Comparison of ENCODE assay signal across 11 mouse cellular contexts in genomic region chr7:132801509-132801908, GRCm38 (mm10). TPM values are rescaled to one million over a fixed set of nuclear protein-coding genes. Genes with fewer than 3 reads are reported as not detected.
A peak's percentile ranks its signal among the peaks of the same experiment; 100 is the strongest.
DNase-seq lines count a peak whose midpoint lies in the region; ATAC-seq and TF ChIP-seq lines count a peak whose summit lies in the region.
"Had no signal": no experiment of that assay in that cellular context is flagged by ENCODE, and none has a peak within 500 bp of the region (broad histone marks: within the 10 kb centered on the region; RNA-seq: fewer than 3 reads in every experiment).

No protein-coding gene starts in this region.

- H3K4me3 ChIP-seq in kidney, embryonic 16.5 days (ENCODE audit: low read length) = no peak overlapping the region
- H3K4me3 ChIP-seq in lung, postnatal 0 days (ENCODE audit: low read depth, low read length) = no peak overlapping the region
- no peak overlapping the region for H3K4me3 ChIP-seq in liver, postnatal 0 days (ENCODE audit: low read depth, low read length)
- H3K4me3 ChIP-seq: neural tube, embryonic 13.5 days had no signal

- peaks cover 43% of the 10 kb centered on the region for H3K4me1 ChIP-seq in kidney, embryonic 16.5 days (ENCODE audit: insufficient read depth, low read length)
- H3K4me1 ChIP-seq in lung, postnatal 0 days (ENCODE audit: insufficient read depth, low read depth, low read length) = peaks cover 46% of the 10 kb centered on the region; the same call in 1 of the 2 replicates
- H3K4me1 ChIP-seq in liver, postnatal 0 days (ENCODE audit: insufficient read depth) = peaks cover 35% of the 10 kb centered on the region

- H3K9me3 ChIP-seq in kidney, embryonic 16.5 days (ENCODE audit: low read length) = no peaks in the 10 kb centered on the region
- H3K9me3 ChIP-seq in lung, postnatal 0 days (ENCODE audit: low read length) = no peaks in the 10 kb centered on the region
- no peaks in the 10 kb centered on the region for H3K9me3 ChIP-seq in liver, postnatal 0 days (ENCODE audit: low read length)
- H3K9me3 ChIP-seq: neural tube, embryonic 13.5 days had no signal

- H3K9ac ChIP-seq in kidney, embryonic 16.5 days (replicated peaks; ENCODE audit: low read length) = no peak overlapping the region
- no peak overlapping the region for H3K9ac ChIP-seq in lung, postnatal 0 days (replicated peaks; ENCODE audit: low read depth)
- H3K9ac ChIP-seq in liver, postnatal 0 days (replicated peaks) = no peak overlapping the region
- H3K9ac ChIP-seq: neural tube, embryonic 13.5 days had no signal

- ATAC-seq in kidney, embryonic 16.5 days (ENCODE audit: low FRiP score, low TSS enrichment) = no peak
- ATAC-seq in lung, postnatal 0 days = peak; percentile 8
- no peak for ATAC-seq in liver, postnatal 0 days
- ATAC-seq in erythroid progenitor cell, adult 5-6 weeks (replicated peaks; ENCODE audit: low FRiP score, poor library complexity, severe bottlenecking) = no peak
- ATAC-seq: midbrain, embryonic 16.5 days had no signal

- WGBS in kidney, embryonic 16.5 days = 71% methylated on average over 5 of the region's 5 CpGs
- 66% methylated on average over 5 of the region's 5 CpGs for WGBS in lung, postnatal 0 days
- 77% methylated on average over 5 of the region's 5 CpGs for WGBS in liver, postnatal 0 days (ENCODE audit: insufficient replicate concordance)

- DNase-seq in cerebellum, adult 9-10 months = peak; percentile 47
- DNase-seq in cerebellum, adult 9-11 months = no peak
- peak; percentile 19 for DNase-seq in kidney, adult 11 months
- peak; percentile 53 for DNase-seq in lung, postnatal 0 days (ENCODE audit: low spot score)
- no peak for DNase-seq in lung, adult 18-20 months
- peak; percentile 6 for DNase-seq in liver, postnatal 0 days
- DNase-seq: right cerebral cortex, adult 18-20 months had no signal

- no peak overlapping the region for H3K4me2 ChIP-seq in kidney, embryonic 16.5 days (replicated peaks; ENCODE audit: low read depth, low read length)
- no peak overlapping the region for H3K4me2 ChIP-seq in lung, postnatal 0 days (replicated peaks; ENCODE audit: low read depth, low read length)
- no peak overlapping the region for H3K4me2 ChIP-seq in liver, postnatal 0 days (ENCODE audit: low read depth, low read length)
- H3K4me2 ChIP-seq: neural tube, embryonic 13.5 days had no signal

- no peak for TF ChIP-seq EP300 in lung, postnatal 0 days (IDR thresholded peaks at IDR 0.05)
- no peak for TF ChIP-seq EP300 in liver, postnatal 0 days (IDR thresholded peaks at IDR 0.05; ENCODE audit: low read depth)

- no peak overlapping the region for H3K27ac ChIP-seq in kidney, embryonic 16.5 days (ENCODE audit: low read length)
- H3K27ac ChIP-seq in lung, postnatal 0 days (ENCODE audit: low read length) = peak overlapping the region; percentile 63
- H3K27ac ChIP-seq in liver, postnatal 0 days (ENCODE audit: low read depth) = no peak overlapping the region
- H3K27ac ChIP-seq: neural tube, embryonic 13.5 days had no signal

- H3K27me3 ChIP-seq in kidney, embryonic 16.5 days (ENCODE audit: insufficient read depth, low read length) = no peaks in the 10 kb centered on the region
- no peaks in the 10 kb centered on the region for H3K27me3 ChIP-seq in lung, postnatal 0 days (replicated peaks; ENCODE audit: insufficient read depth, low read length)
- H3K27me3 ChIP-seq in liver, postnatal 0 days (ENCODE audit: insufficient read depth, low read length) = no peaks in the 10 kb centered on the region
- H3K27me3 ChIP-seq: neural tube, embryonic 13.5 days had no signal

- TF ChIP-seq CTCF in lung, postnatal 0 days (IDR thresholded peaks at IDR 0.05) = no peak
- TF ChIP-seq CTCF in liver, postnatal 0 days (IDR thresholded peaks at IDR 0.05; ENCODE audit: low read depth) = no peak

- no peaks in the 10 kb centered on the region for H3K36me3 ChIP-seq in kidney, embryonic 16.5 days (ENCODE audit: insufficient read depth, low read length)
- no peaks in the 10 kb centered on the region for H3K36me3 ChIP-seq in lung, postnatal 0 days (ENCODE audit: insufficient read depth, low read length)
- peaks cover 6% of the 10 kb centered on the region; the same call in 1 of the 2 replicates for H3K36me3 ChIP-seq in liver, postnatal 0 days (replicated peaks; ENCODE audit: insufficient read depth, low read length)
- H3K36me3 ChIP-seq: neural tube, embryonic 13.5 days had no signal

RNA-seq across cellular contexts. Expression of gene Fam53b, which starts 12.2 kb away (rescaled TPM):
- polyA plus RNA-seq in kidney, embryonic 16.5 days (2015; fragmentation: Nextera tagmentation; extraction: Ambion mirVana) = 22.5 and 23.3 TPM in 2 replicates
- polyA plus RNA-seq in lung, postnatal 0 days (2015; fragmentation: Nextera tagmentation; extraction: Ambion mirVana) = 27.2 and 31.2 TPM in 2 replicates
- 15.2 and 17.2 TPM in 2 replicates for polyA plus RNA-seq in liver, postnatal 0 days (2015; fragmentation: Nextera tagmentation; extraction: Ambion mirVana)
- total RNA-seq in erythroid progenitor cell, adult 5-6 weeks (2015; ENCODE audit: low replicate concordance) = 241 and 246 TPM in 2 replicates
- total RNA-seq in erythroid progenitor cell, adult 5-6 weeks (2017; ENCODE audit: low replicate concordance) = 163 and 208 TPM in 2 replicates

RNA-seq across cellular contexts. Expression of gene Eef1akmt2, which starts 51.0 kb away (rescaled TPM):
- polyA plus RNA-seq in kidney, embryonic 16.5 days (2015; fragmentation: Nextera tagmentation; extraction: Ambion mirVana) = 64.9 and 71.2 TPM in 2 replicates
- polyA plus RNA-seq in lung, postnatal 0 days (2015; fragmentation: Nextera tagmentation; extraction: Ambion mirVana) = 34.5 and 37.2 TPM in 2 replicates
- polyA plus RNA-seq in liver, postnatal 0 days (2015; fragmentation: Nextera tagmentation; extraction: Ambion mirVana) = 14.1 and 15.0 TPM in 2 replicates
- total RNA-seq in erythroid progenitor cell, adult 5-6 weeks (2015; ENCODE audit: low replicate concordance) = 4.7 and 8.0 TPM in 2 replicates
- 13.9 and 21.3 TPM in 2 replicates for total RNA-seq in erythroid progenitor cell, adult 5-6 weeks (2017; ENCODE audit: low replicate concordance)

RNA-seq across cellular contexts. Expression of gene Abraxas2, which starts 57.5 kb away (rescaled TPM):
- 34.2 and 40.8 TPM in 2 replicates for polyA plus RNA-seq in kidney, embryonic 16.5 days (2015; fragmentation: Nextera tagmentation; extraction: Ambion mirVana)
- 26.7 and 27.1 TPM in 2 replicates for polyA plus RNA-seq in lung, postnatal 0 days (2015; fragmentation: Nextera tagmentation; extraction: Ambion mirVana)
- 13.0 and 15.5 TPM in 2 replicates for polyA plus RNA-seq in liver, postnatal 0 days (2015; fragmentation: Nextera tagmentation; extraction: Ambion mirVana)
- total RNA-seq in erythroid progenitor cell, adult 5-6 weeks (2015; ENCODE audit: low replicate concordance) = 8.6 and 17.2 TPM in 2 replicates
- 3.6 and 9.0 TPM in 2 replicates for total RNA-seq in erythroid progenitor cell, adult 5-6 weeks (2017; ENCODE audit: low replicate concordance)

Comparison
In these comparisons a context has a peak if more than half of its experiments do, and no peak if none do; other contexts are left out.
1. DNase-seq: peak in cerebellum, adult 9-10 months (single experiment), kidney, adult 11 months (single experiment), lung, postnatal 0 days (single experiment) and liver, postnatal 0 days (single experiment); none in cerebellum, adult 9-11 months (single experiment) and lung, adult 18-20 months (0 of 2).